Mouse (Mus musculus) MEL (cell line): ENCODE data around the gene Pou6f1.

ENCODE experiments used
- CTCF ChIP-seq, 3 experiments: IDR thresholded peaks in 2 of 3; conservative IDR thresholded peaks in 1 of 3; 2 replicates each; pipeline ENCODE4 v1.5.1; 2011 to 2012; ENCODE audit warnings: low read length in 3 of 3, low read depth in 2 of 3, mild to moderate bottlenecking in 2 of 3, improper control_type of control experiment in 1 of 3, inconsistent platforms in 1 of 3, mixed read lengths in 1 of 3, moderate library complexity in 1 of 3; ENCODE audit not compliant: control insufficient read depth in 1 of 3, insufficient read depth in 1 of 3, poor library complexity in 1 of 3, severe bottlenecking in 1 of 3
- EP300 ChIP-seq, 2 experiments: IDR thresholded peaks; 2 replicates each; pipeline ENCODE4 v1.6.1; 2011; ENCODE audit warnings: improper control_type of control experiment in 2 of 2, low read length in 2 of 2, low read depth in 1 of 2, mild to moderate bottlenecking in 1 of 2
- NRF1 ChIP-seq: IDR thresholded peaks from 2 replicates; pipeline ENCODE4 v1.6.1; 2014; ENCODE audit warnings: low read depth, mild to moderate bottlenecking, inconsistent platforms, low read length, improper control_type of control experiment, moderate library complexity; ENCODE audit not compliant: poor library complexity, insufficient read depth, severe bottlenecking
- TCF12 ChIP-seq: IDR thresholded peaks from 2 replicates; pipeline ENCODE4 v1.6.1; 2014; ENCODE audit warnings: low read depth, mild to moderate bottlenecking, inconsistent platforms, low read length, improper control_type of control experiment, moderate library complexity
- UBTF ChIP-seq: IDR thresholded peaks from 2 replicates; pipeline ENCODE4 v1.6.1; 2012; ENCODE audit warnings: low read depth, mild to moderate bottlenecking, inconsistent platforms, low read length, improper control_type of control experiment, moderate library complexity, borderline replicate concordance; ENCODE audit not compliant: insufficient read depth
- ZNF384 ChIP-seq: IDR thresholded peaks from 2 replicates; pipeline ENCODE4 v1.6.1; 2012; ENCODE audit warnings: low read depth, mild to moderate bottlenecking, inconsistent platforms, low read length, improper control_type of control experiment

DNA sequence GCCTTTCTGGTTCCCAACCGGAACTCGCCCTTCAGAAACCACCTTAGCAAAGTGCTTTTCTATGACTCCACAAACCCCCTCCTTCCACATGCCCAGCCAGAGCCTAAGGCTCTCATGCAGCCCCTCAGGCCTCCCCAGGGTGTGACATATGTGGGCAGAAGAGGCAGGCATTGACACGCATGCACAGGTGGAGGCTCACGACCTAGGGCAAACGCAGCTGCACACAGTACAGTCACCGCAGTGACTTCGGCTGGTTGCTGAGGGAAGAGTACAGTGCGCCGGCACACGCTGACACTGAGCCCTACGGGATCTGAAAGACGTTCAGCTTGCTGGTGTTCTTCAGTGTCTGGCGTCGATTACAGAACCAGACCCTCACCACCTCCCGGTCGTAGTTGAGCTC is 21.8 kb downstream of the Pou6f1 start:
- no peak for TF ChIP-seq CTCF (IDR thresholded peaks at IDR 0.05 in 2 of 3, conservative IDR thresholded peaks at IDR 0.05 in 1 of 3; ENCODE audit: control insufficient read depth in 1 of 3, insufficient read depth in 1 of 3, low read depth in 2 of 3, low read length in 3 of 3, poor library complexity in 1 of 3, severe bottlenecking in 1 of 3)
- no peak for TF ChIP-seq ZNF384
- TF ChIP-seq TCF12 = no peak
- TF ChIP-seq NRF1 = no peak
- no peak for TF ChIP-seq UBTF
- TF ChIP-seq EP300 (IDR thresholded peaks at IDR 0.05; ENCODE audit: low read depth in 1 of 2, low read length in 2 of 2) = no peak
